Mouse (Mus musculus): Measurements from ENCODE around the gene Txndc17. TPM values are rescaled to one million over a fixed set of nuclear protein-coding genes. Genes with fewer than 3 reads are reported as not detected.
A peak's percentile ranks its signal among the peaks of the same experiment; 100 is the strongest.

The Txndc17 gene
- polyA plus RNA-seq, 1 experiment from 2014 or later: 259 TPM

DNA sequence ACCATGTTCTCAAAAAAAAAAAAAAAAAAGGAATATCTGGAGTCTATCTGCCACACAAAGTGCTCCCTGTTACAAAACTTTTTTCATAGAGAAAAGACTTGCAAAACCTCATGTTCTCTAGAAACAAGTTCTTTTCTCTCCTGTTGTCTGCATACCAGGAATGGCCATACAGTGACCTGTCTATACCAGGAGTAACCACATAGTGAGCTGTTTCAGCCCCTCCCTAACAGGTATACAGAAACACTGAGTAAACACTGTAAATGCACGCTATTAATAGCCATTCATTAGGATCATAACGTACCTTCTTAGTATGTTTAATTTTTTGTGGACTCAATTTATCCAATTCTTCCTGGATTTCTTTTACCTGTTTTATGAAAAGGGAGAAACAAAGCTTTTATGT is 13.1 kb upstream of the Txndc17 start:
- ATAC-seq (ENCODE audit: insufficient number of reproducible peaks, insufficient read depth, low FRiP score, low TSS enrichment, low read depth): no peak
- Histone ChIP-seq H3K36me3 (peaks cover 66% of the 10 kb centered on the region), H3K4me2 (no peak overlapping the region), H3K4me3 (no peak overlapping the region), H3K9ac (no peak overlapping the region), H3K27me3 (no peaks in the 10 kb centered on the region), H3K9me3 (no peaks in the 10 kb centered on the region), H3K27ac (no peak overlapping the region), H3K4me1 (no peaks in the 10 kb centered on the region)
- 93% methylated on average over 2 of the region's 2 CpGs for WGBS

DNA sequence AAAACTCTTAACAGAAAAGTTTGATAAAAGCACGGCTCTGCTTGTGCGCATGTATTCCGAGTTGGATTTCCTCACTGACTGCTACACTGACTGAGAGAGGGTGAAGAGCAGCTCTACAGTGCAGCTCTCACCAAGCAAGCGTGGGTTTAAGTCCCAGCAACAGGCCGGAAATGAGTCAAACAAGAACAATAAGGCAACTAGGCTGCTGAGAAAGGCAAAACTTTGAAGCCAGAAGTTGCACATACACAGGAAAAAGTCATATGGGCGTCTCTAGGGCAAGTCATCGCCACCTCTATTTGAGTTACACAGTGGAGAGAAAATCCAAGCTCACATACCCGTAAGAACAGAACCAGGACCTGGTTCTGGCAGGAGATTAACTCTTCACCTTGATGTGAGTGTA is 10.8 kb upstream of the Txndc17 start:
- no peak for ATAC-seq (ENCODE audit: insufficient number of reproducible peaks, insufficient read depth, low FRiP score, low TSS enrichment, low read depth)
- Histone ChIP-seq H3K4me2 (no peak overlapping the region), H3K9ac (no peak overlapping the region), H3K27ac (no peak overlapping the region), H3K4me3 (no peak overlapping the region), H3K27me3 (no peaks in the 10 kb centered on the region), H3K36me3 (peaks cover 56% of the 10 kb centered on the region), H3K4me1 (no peaks in the 10 kb centered on the region), H3K9me3 (no peaks in the 10 kb centered on the region)
- 91% methylated on average over 8 of the region's 8 CpGs for WGBS

DNA sequence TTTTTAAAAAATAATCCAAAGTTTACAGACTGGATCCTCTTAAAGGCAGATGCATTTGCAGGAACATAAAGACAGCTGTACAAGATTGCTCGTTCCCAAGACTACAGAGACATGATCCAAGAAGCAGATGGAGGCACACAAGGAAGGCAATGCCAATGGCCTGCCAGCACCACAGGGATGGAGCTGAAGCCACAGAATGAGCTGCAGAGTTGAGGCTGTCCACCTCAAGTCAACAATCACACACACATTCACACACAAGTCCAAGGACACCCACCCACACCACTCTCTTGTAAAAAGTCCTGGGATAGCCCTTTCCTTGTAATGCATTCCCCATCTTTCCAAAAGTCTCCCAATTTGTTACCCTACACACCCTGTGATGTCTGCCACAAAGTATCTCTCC is 3.9 kb upstream of the Txndc17 start:
- Histone ChIP-seq H3K9me3 (no peaks in the 10 kb centered on the region), H3K4me2 (no peak overlapping the region), H3K9ac (no peak overlapping the region), H3K27me3 (no peaks in the 10 kb centered on the region), H3K27ac (no peak overlapping the region), H3K4me1 (peaks cover 27% of the 10 kb centered on the region), H3K4me3 (no peak overlapping the region), H3K36me3 (peaks cover 23% of the 10 kb centered on the region)
- 66% methylated on average over 1 of the region's 1 CpGs for WGBS
- no peak for ATAC-seq (ENCODE audit: insufficient number of reproducible peaks, insufficient read depth, low FRiP score, low TSS enrichment, low read depth)

DNA sequence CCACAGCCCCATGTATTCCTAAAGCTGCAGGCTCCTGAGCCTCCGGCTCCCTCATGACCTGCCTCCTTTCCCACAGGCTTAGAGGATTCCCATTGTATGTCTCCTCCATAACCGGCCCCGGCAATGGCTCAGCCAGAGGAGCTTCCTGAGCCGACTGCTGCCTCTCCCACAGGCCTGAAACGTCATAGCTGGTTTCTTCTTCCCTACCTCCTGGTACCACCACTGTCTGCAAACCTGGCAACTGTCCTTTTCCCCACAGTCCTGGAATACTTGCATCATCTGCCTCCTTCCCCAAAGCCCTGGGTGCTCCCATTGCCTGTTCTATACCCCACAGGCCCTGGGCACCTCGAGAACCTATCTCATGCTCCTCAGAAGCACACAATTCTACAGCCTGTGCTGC is 2.1 kb upstream of the Txndc17 start:
- Histone ChIP-seq H3K4me3 (peak overlapping the region; percentile 71), H3K9ac (peak overlapping the region; percentile 87; the same call in 1 of the 2 replicates), H3K36me3 (peaks cover 24% of the 10 kb centered on the region), H3K4me1 (peaks cover 30% of the 10 kb centered on the region), H3K27me3 (no peaks in the 10 kb centered on the region), H3K9me3 (no peaks in the 10 kb centered on the region), H3K27ac (no peak overlapping the region), H3K4me2 (peak overlapping the region; percentile 87)
- ATAC-seq (ENCODE audit: insufficient number of reproducible peaks, insufficient read depth, low FRiP score, low TSS enrichment, low read depth): no peak
- 82% methylated on average over 6 of the region's 6 CpGs for WGBS

DNA sequence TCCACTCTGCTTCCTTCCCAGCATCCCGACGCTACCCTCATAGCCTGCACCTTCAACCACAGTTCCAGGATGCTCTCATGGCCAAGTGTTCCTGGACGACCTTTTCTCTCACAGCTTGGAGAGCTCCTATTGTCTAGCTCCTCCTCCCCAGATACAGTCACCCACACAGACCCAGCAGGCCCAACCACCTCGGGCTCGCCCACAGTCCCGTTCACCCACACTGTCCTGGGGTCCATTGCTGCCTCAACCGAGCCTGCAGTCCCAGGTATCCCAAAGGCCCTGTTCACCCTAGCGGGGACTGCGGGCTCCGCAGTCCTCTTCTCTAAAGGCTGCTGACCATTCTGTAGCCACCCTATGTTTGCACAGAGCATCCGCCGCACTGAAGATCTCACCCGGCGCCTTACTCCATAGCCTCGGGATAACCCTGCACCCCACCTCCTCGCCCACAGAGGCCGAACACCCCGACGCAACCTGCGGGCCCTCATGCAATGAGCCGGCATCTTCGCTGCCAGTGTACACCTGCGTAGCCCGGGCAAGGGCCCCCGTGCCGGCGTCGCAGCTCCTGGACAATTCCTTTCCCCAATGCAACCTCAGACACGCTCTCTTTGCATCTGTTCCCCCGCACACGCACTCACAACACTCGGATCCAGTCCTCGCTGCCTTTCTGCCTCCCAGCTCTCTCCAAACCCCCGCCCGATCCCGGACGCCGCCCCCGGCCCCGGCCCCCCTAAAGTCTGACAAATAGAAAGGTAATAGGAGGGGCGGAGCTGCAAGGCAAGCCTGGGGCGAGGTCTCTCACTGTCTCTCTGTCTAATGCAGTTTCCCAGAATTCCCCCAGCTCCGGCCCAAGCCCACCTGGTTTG is 775 bp upstream of the Txndc17 start, which contains the start of gene Gm43951:
Gm43951 (minus strand) TSS at position 500 of the 863 bp plus-strand sequence.
- ATAC-seq (ENCODE audit: insufficient number of reproducible peaks, insufficient read depth, low FRiP score, low TSS enrichment, low read depth): peak; percentile 22; the same call in 1 of the 2 replicates
- Histone ChIP-seq H3K9ac (peak within 1 kb of the TSS; percentile 87), H3K4me2 (peak within 1 kb of the TSS; percentile 87), H3K4me1 (peaks cover 30% of the 10 kb centered on the region), H3K36me3 (peaks cover 29% of the 10 kb centered on the region), H3K4me3 (peak within 1 kb of the TSS; percentile 71), H3K27me3 (no peaks in the 10 kb centered on the region), H3K27ac (peak within 1 kb of the TSS; percentile 71), H3K9me3 (no peaks in the 10 kb centered on the region)
- WGBS: under 1% methylated on average over 43 of the region's 43 CpGs

DNA sequence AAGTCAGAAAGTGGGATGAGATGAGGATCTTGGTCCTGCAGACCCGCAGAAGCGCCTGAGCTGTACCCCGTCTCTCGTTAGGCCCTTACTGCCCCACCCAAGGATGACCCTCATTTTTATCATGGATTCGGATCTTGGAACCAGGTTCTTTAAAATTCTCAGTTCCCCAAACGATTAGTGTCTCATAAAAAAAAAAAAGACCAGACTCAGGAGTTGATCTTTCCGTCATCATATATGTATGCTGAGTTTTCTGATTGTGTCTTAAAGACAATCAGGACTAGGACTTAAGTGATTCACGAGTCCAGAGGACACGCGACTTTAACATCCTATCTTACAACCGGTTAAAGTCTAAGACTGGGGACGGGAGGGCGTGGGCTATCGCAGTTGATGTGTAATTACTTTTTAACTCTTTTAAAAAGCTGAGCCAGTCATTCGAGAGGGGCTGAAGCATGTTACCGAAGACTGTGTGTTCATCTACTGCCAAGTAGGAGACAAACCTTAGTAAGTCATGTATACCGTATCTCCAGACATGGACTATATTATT is 559 bp downstream of the Txndc17 start:
- H3K9ac ChIP-seq: peak overlapping the region; percentile 87
- H3K4me3 ChIP-seq: peak overlapping the region; percentile 71
- H3K9me3 ChIP-seq: no peaks in the 10 kb centered on the region
- 13% methylated on average over 17 of the region's 17 CpGs for WGBS
- peaks cover 30% of the 10 kb centered on the region for H3K36me3 ChIP-seq
- ATAC-seq (ENCODE audit: insufficient number of reproducible peaks, insufficient read depth, low FRiP score, low TSS enrichment, low read depth): no peak
- peak overlapping the region; percentile 87 for H3K4me2 ChIP-seq
- H3K27ac ChIP-seq: peak overlapping the region; percentile 71
- H3K4me1 ChIP-seq: peaks cover 30% of the 10 kb centered on the region
- no peaks in the 10 kb centered on the region for H3K27me3 ChIP-seq

DNA sequence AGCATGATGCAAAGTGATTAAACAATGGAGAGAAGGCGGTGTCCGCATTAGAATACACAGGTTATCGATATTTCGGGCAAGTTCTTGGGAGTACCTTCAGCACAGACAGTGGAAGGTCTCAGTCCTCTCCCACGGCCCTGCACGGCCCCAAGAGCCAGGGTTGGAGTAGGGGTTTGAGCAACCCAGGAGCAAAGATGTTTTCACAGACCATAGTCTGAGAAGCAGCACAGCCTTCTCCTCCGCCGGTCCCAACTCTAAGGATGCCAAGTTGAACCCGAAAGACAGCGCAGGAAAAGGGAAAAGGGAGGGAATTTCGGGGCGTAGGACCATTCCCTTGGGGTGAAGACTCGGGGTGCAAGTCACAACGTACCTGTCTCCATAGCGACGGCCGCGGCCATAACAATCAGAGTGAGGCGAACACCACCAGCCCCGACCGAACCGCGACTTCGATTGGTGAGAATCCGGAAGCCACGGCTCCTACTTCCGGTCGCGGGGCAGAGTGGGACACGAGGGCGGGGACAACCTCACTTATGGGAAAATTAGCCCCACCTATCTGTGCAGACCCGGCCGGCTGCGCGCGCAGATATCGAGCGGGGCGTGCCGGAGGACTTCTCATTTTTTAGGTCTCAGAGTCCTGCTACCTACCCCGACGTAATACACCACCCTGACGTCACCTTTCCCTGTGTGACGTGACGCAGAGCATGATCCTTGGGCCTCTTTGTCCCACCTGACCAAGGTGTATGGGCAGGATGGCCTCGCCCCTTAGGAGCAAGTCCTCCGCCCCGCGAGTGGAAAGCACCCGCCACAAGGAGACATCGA is 7.5 kb downstream of the Txndc17 start:
- Histone ChIP-seq H3K4me3 (peak overlapping the region; percentile 63), H3K27me3 (no peaks in the 10 kb centered on the region), H3K4me1 (peaks cover 21% of the 10 kb centered on the region), H3K9ac (peak overlapping the region; percentile 84), H3K9me3 (no peaks in the 10 kb centered on the region), H3K27ac (peak overlapping the region; percentile 68), H3K36me3 (peaks cover 35% of the 10 kb centered on the region), H3K4me2 (peak overlapping the region; percentile 93)
- peak; percentile 93 for ATAC-seq (ENCODE audit: insufficient number of reproducible peaks, insufficient read depth, low FRiP score, low TSS enrichment, low read depth)
- 1% methylated on average over 51 of the region's 51 CpGs for WGBS

DNA sequence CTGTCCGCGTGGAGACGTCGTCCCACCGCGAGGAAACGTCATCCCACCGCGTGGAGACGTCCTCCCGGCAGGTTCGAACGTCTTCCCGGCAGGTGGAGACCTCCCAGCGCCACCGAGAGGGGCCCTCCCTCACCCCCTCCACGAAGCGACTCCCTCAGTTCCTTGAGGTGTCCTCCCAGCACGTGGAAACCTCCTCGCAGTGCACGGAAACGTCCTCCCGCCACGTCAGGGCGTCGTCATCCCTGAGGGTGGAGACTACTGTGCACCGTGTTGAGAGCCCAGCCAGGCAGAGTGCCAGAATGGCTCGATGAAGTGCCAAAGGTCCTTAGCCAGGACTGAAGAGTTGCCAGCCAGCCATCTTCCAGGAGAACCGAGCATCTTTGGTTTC is 8.1 kb downstream of the Txndc17 start, which contains the start of gene Med31:
Med31 (minus strand) TSS at position 183 of the 388 bp plus-strand sequence.
- H3K36me3 ChIP-seq: peaks cover 29% of the 10 kb centered on the region
- H3K27ac ChIP-seq: peak within 1 kb of the TSS; percentile 68
- no peaks in the 10 kb centered on the region for H3K27me3 ChIP-seq
- H3K9ac ChIP-seq: peak within 1 kb of the TSS; percentile 84
- no peaks in the 10 kb centered on the region for H3K9me3 ChIP-seq
- 3% methylated on average over 29 of the region's 29 CpGs for WGBS
- H3K4me3 ChIP-seq: peak within 1 kb of the TSS; percentile 63
- H3K4me1 ChIP-seq: peaks cover 21% of the 10 kb centered on the region
- peak within 1 kb of the TSS; percentile 93 for H3K4me2 ChIP-seq
- ATAC-seq (ENCODE audit: insufficient number of reproducible peaks, insufficient read depth, low FRiP score, low TSS enrichment, low read depth): peak; percentile 59

DNA sequence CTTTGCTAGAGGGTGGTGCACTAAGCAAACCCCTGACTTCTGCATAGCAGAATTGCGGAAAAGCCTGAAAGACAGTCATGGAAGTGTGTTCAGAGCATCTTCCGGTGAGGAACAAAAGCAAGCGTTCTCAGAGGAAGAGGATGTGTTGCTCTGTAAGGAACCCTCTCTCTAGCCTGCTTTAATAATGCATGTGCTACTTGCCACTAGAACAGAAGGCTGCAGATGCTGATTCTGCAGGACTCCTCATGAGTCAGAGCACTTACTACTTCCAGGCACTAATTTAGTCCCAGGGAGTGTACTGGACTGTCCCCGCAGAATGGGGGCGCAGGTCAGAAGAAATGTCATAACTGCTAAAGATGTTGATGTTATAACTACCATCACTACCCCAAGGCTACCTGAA is 9.8 kb downstream of the Txndc17 start:
- Histone ChIP-seq H3K27me3 (no peaks in the 10 kb centered on the region), H3K27ac (no peak overlapping the region), H3K9me3 (no peaks in the 10 kb centered on the region), H3K36me3 (peaks cover 14% of the 10 kb centered on the region; the same call in 1 of the 2 replicates), H3K9ac (0 out of 2 replicates have a peak overlapping the region, but pooled peaks have one; percentile 44), H3K4me1 (peaks cover 21% of the 10 kb centered on the region), H3K4me3 (no peak overlapping the region), H3K4me2 (no peak overlapping the region)
- ATAC-seq (ENCODE audit: insufficient number of reproducible peaks, insufficient read depth, low FRiP score, low TSS enrichment, low read depth): no peak
- WGBS: 83% methylated on average over 5 of the region's 5 CpGs

DNA sequence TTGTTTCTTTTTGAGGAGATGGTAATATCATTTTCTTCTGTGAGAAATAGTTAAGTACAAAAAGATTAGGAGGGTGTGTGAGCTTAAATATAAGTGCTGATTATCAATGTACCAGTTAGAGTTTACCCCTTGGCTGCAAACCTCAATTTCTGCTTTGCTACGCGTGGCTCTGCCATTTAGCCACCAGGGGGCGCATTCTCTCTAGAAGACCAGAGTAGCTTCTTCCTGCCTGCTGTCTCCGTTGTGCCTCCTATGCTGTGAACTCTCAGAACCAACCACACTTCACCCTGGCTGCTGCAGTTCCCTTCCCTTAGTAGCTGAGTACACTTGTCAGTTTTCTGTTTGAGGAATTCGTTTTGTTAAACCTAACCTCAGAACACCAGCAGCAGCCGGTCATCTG is 13.9 kb downstream of the Txndc17 start:
- Histone ChIP-seq H3K36me3 (0 out of 2 replicates have a peak, but pooled peaks cover 6% of the 10 kb centered on the region), H3K4me1 (peaks cover 15% of the 10 kb centered on the region), H3K4me3 (no peak overlapping the region), H3K4me2 (no peak overlapping the region), H3K27ac (no peak overlapping the region), H3K9me3 (no peaks in the 10 kb centered on the region), H3K27me3 (no peaks in the 10 kb centered on the region), H3K9ac (no peak overlapping the region)
- ATAC-seq (ENCODE audit: insufficient number of reproducible peaks, insufficient read depth, low FRiP score, low TSS enrichment, low read depth): no peak
- WGBS: 15% methylated on average over 6 of the region's 6 CpGs

DNA sequence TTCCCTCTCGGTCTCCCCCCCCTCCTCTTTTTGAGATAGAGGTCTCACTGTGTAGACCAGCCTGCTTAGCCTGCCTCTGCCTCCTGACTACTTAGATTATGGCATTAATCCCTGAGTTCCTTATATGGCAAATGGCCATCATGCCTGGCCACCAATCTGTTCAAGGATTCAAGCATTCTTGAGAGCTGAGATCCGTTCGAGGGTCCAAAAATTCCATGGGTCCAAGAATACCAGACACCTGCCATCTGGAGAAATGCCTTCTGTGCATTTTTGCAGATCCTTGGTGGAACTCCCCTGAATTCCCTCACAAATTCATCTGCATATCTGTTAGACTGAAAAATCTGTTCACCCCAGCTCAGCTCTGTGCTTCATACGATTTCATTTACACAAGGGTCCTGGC is 16.1 kb downstream of the Txndc17 start:
- Histone ChIP-seq H3K4me1 (peaks cover 8% of the 10 kb centered on the region; the same call in 1 of the 2 replicates), H3K9ac (no peak overlapping the region), H3K36me3 (0 out of 2 replicates have a peak, but pooled peaks cover 6% of the 10 kb centered on the region), H3K9me3 (no peaks in the 10 kb centered on the region), H3K4me2 (no peak overlapping the region), H3K27me3 (no peaks in the 10 kb centered on the region), H3K27ac (no peak overlapping the region), H3K4me3 (no peak overlapping the region)
- no peak for ATAC-seq (ENCODE audit: insufficient number of reproducible peaks, insufficient read depth, low FRiP score, low TSS enrichment, low read depth)
- 79% methylated on average over 4 of the region's 4 CpGs for WGBS

Measured in embryonic facial prominence, embryonic 13.5 days (tissue).